Mouse (Mus musculus) skeletal muscle tissue, postnatal 0 days (tissue): Measurements from ENCODE around the gene Dtd2. TPM values are rescaled to one million over a fixed set of nuclear protein-coding genes. Genes with fewer than 3 reads are reported as not detected.

Experiments
- polyA plus RNA-seq: library from polyadenylated mRNA; unstranded; fragments of >200 nt; fragmentation: Nextera tagmentation; extraction: Ambion mirVana; gene quantifications from 2 replicates; pipeline ENCODE4 v1.2.1, GENCODE M21; 2015

Dtd2 gene
- 19.1 and 20.5 TPM in 2 replicates for polyA plus RNA-seq

GRCm38 (mm10) chr12:52005877-52006632 lies at the start of gene Dtd2:
Dtd2 (minus strand) TSS chr12:52006501.

GRCm38 (mm10) chr12:52027963-52028362 lies 21.7 kb upstream of the Dtd2 start, which contains the start of gene Gpr33:
Gpr33 (minus strand) TSS chr12:52028063.

GRCm38 (mm10) chr12:51971070-51971664 lies 35.1 kb downstream of the Dtd2 start, which contains the start of gene Heatr5a:
Heatr5a (minus strand) TSS chr12:51971321.

Other genes starting within 250 kb of the Dtd2 start
- gene Hectd1, start 177.0 kb downstream of the Dtd2 start, polyA plus RNA-seq: 26.3 and 31.6 TPM in 2 replicates
- 3.7 and 4.4 TPM in 2 replicates for gene Heatr5a, start 35.2 kb downstream of the Dtd2 start, polyA plus RNA-seq
- gene Gpr33, start 21.6 kb upstream of the Dtd2 start, polyA plus RNA-seq: not detected in 2 replicates
- 6.1 and 6.5 TPM in 2 replicates for gene Nubpl, start 91.2 kb upstream of the Dtd2 start, polyA plus RNA-seq